Mouse (Mus musculus) testis, adult 2 months (tissue): ENCODE data around the gene Cdca5. TPM values are rescaled to one million over a fixed set of nuclear protein-coding genes. Genes with fewer than 3 reads are reported as not detected.

Experiments used
- H3K27ac ChIP-seq: fragments of 200-500 bp; 2 replicates; pipeline ENCODE4 v1.5.1; 2012; ENCODE audit warnings: low read depth, low read length; ENCODE audit not compliant: control insufficient read depth, insufficient read depth
- H3K27me3 ChIP-seq: fragments of 200-500 bp; 2 replicates; pipeline ENCODE4 v1.6.1; 2012; ENCODE audit warnings: mild to moderate bottlenecking, low read length, moderate library complexity; ENCODE audit not compliant: control insufficient read depth, insufficient read depth
- H3K36me3 ChIP-seq: fragments of 200-500 bp; 2 replicates; pipeline ENCODE4 v1.6.1; 2012; ENCODE audit warnings: mild to moderate bottlenecking, low read length; ENCODE audit not compliant: control insufficient read depth, insufficient read depth
- H3K4me1 ChIP-seq: fragments of 200-500 bp; 2 replicates; pipeline ENCODE4 v1.6.1; 2012; ENCODE audit warnings: low read length; ENCODE audit not compliant: control insufficient read depth, insufficient read depth
- H3K4me3 ChIP-seq: fragments of 200-500 bp; 2 replicates; pipeline ENCODE4 v1.5.1; 2012; ENCODE audit warnings: low read depth, mild to moderate bottlenecking, low read length, moderate library complexity, mixed read lengths; ENCODE audit not compliant: control insufficient read depth
- CTCF ChIP-seq: fragments of 200-500 bp; IDR thresholded peaks from 2 replicates; pipeline ENCODE4 v1.5.1; 2012; ENCODE audit warnings: low read depth, mild to moderate bottlenecking, inconsistent platforms, low read length, moderate library complexity; ENCODE audit not compliant: control insufficient read depth, insufficient read depth, insufficient replicate concordance
- POLR2A ChIP-seq: fragments of 200-500 bp; IDR thresholded peaks from 2 replicates; pipeline ENCODE4 v1.6.1; 2012; ENCODE audit warnings: low read depth, mild to moderate bottlenecking, inconsistent platforms, low read length, moderate library complexity; ENCODE audit not compliant: control insufficient read depth
- polyA plus RNA-seq: library from polyadenylated mRNA; depleted of rRNA; stranded (reverse); fragments of >200 nt; gene quantifications from 2 replicates; pipeline ENCODE4 v1.2.3, GENCODE M21; 2012

Cdca5 gene
- polyA plus RNA-seq, 1 experiment = 20.9 TPM

DNA sequence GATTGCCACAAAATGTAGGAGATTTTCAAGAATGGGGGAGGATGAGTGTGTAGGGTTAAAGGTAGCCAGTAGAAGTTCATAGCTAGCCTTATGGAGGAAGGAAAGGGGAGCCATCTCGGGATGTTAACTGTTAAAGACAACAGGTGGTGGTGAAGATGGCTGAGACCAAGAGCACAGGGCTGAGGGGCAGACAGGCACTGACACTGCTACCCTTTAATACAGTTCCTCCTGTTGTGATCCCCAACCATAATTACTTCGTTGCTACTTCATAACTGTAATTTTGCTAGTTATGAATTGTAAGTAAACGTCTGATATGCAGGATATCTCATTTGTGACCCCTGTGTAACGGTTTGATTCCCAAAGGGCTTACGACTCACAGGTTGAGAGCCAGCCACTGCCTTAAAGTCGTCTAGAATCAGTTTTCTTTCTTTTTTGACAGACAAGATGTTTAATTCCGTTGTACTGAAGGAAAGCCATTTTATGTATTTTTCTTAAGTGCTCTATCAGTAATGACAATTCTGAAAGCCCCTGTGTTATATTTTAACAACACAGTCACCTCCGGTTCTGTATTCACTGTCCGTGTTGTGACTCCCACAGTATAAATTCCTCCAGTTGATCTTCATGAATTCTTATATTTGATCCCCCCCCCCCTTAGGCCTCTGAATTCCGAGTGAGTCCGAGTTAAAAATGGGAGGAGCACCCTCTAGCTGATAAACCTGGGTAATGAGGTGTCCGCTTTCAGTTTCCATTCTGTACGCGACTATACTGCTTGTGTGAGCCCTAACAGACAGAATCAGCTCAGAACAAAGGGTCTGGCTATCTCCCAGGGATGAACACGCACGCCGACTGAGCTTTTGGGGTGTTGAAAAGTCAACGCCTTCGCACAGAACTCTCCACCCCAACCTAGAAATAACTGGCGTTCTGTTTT, 39.2 kb upstream of the Cdca5 start:
- peak overlapping the region; percentile 88 for H3K4me3 ChIP-seq
- H3K27me3 ChIP-seq = no peaks in the 10 kb centered on the region
- H3K36me3 ChIP-seq = 0 out of 2 replicates have a peak, but pooled peaks cover 2% of the 10 kb centered on the region
- peak overlapping the region; percentile 91 for H3K27ac ChIP-seq
- TF ChIP-seq POLR2A (no peak; the same call in 1 of the 2 replicates), CTCF (no peak)
- peaks cover 5% of the 10 kb centered on the region for H3K4me1 ChIP-seq

GRCm38 (mm10) chr19:6046294-6047153, 38.3 kb upstream of the Cdca5 start, which contains the start of gene Syvn1:
Gene Syvn1, plus strand, starts transcription at chr19:6046576.
- Histone ChIP-seq H3K4me1 (peaks cover 5% of the 10 kb centered on the region), H3K36me3 (peaks cover 2% of the 10 kb centered on the region; the same call in 1 of the 2 replicates), H3K4me3 (peak within 1 kb of the TSS; percentile 88), H3K27me3 (no peaks in the 10 kb centered on the region), H3K27ac (peak within 1 kb of the TSS; percentile 91)
- no peak for TF ChIP-seq CTCF
- peak; percentile 95 for TF ChIP-seq POLR2A

- H3K4me3 ChIP-seq = peak overlapping the region; percentile 88
- peaks cover 2% of the 10 kb centered on the region for H3K36me3 ChIP-seq
- peak overlapping the region; percentile 91 for H3K27ac ChIP-seq
Measured at GRCm38 (mm10) chr19:6047154-6047898, 37.5 kb upstream of the Cdca5 start.

DNA sequence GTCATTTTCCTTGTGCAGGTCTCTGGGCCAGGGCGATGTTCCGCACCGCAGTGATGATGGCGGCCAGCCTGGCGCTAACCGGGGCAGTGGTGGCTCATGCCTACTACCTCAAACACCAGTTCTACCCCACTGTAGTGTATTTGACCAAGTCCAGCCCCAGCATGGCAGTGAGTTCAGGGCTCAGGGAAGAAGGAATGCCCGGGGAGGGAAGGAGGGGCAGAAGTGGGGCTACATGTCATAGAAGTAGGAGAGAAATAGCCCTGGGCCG, 37.0 kb upstream of the Cdca5 start:
- Histone ChIP-seq H3K27ac (peak overlapping the region; percentile 41; the same call in 1 of the 2 replicates), H3K27me3 (no peaks in the 10 kb centered on the region), H3K4me3 (peak overlapping the region; percentile 88), H3K4me1 (peaks cover 5% of the 10 kb centered on the region), H3K36me3 (peaks cover 2% of the 10 kb centered on the region)
- TF ChIP-seq CTCF (no peak), POLR2A (no peak)

More at GRCm38 (mm10) chr19:6047154-6047898, 37.5 kb upstream of the Cdca5 start:
- TF ChIP-seq CTCF (no peak), POLR2A (no peak)
- Histone ChIP-seq H3K4me1 (peaks cover 5% of the 10 kb centered on the region), H3K27me3 (no peaks in the 10 kb centered on the region)

DNA sequence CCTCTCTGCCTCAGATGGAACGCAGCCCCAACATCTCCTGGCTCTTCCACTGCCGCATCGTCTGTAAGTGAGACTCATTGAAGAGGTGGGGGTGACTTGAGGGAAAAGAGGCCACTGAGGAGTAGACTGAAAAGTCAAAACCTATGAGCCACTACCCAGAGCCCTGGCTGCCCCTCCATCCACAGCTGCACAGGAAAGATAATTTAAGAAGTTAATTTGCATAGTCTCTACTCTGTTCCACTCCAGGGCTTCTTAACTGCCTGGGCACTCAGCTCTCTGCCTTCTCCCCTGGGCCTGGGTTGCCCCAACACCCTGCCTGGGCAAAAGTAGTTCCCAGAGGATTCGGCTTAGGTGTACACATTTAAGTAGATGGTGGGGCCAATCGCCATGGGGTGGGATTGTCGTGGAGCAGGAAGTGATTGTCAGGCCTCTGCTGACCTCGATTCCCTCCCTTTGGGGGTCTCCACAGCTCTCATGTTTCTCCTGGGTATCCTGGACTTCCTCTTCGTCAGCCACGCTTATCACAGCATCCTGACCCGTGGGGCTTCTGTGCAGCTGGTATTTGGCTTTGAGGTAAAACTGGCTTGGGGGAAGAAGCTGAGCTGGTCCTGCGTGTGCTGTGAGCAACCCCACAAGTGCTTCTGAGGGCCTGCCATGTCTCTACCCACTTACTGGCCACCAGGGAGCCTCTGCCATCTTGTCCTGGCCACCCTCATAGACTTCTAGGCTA, 35.9 kb upstream of the Cdca5 start:
- H3K27me3 ChIP-seq = no peaks in the 10 kb centered on the region
- H3K36me3 ChIP-seq = peaks cover 2% of the 10 kb centered on the region
- H3K4me3 ChIP-seq = no peak overlapping the region
- H3K4me1 ChIP-seq = peaks cover 5% of the 10 kb centered on the region
- TF ChIP-seq POLR2A = no peak
- peak; percentile 4; the same call in 1 of the 2 replicates for TF ChIP-seq CTCF
- no peak overlapping the region for H3K27ac ChIP-seq

- no peak for TF ChIP-seq POLR2A
- TF ChIP-seq CTCF = no peak
- H3K4me3 ChIP-seq = no peak overlapping the region
- peaks cover 2% of the 10 kb centered on the region for H3K36me3 ChIP-seq
Measured at GRCm38 (mm10) chr19:6052516-6052915, 32.3 kb upstream of the Cdca5 start.

More at GRCm38 (mm10) chr19:6052516-6052915, 32.3 kb upstream of the Cdca5 start:
- peaks cover 4% of the 10 kb centered on the region for H3K4me1 ChIP-seq
- no peak overlapping the region for H3K27ac ChIP-seq
- H3K27me3 ChIP-seq = no peaks in the 10 kb centered on the region
